Mouse (Mus musculus): ENCODE results near the gene Tpst2. TPM values are rescaled to one million over a fixed set of nuclear protein-coding genes. Genes with fewer than 3 reads are reported as not detected.
"Not testable (repeated sequence)": the region's sequence is repeated elsewhere in the genome, so short reads cannot be mapped to it uniquely, and the experiment has no call there.

The Tpst2 gene
- total RNA-seq, 2 experiments from 2014 or later = 47.1 to 50.0 TPM

DNA sequence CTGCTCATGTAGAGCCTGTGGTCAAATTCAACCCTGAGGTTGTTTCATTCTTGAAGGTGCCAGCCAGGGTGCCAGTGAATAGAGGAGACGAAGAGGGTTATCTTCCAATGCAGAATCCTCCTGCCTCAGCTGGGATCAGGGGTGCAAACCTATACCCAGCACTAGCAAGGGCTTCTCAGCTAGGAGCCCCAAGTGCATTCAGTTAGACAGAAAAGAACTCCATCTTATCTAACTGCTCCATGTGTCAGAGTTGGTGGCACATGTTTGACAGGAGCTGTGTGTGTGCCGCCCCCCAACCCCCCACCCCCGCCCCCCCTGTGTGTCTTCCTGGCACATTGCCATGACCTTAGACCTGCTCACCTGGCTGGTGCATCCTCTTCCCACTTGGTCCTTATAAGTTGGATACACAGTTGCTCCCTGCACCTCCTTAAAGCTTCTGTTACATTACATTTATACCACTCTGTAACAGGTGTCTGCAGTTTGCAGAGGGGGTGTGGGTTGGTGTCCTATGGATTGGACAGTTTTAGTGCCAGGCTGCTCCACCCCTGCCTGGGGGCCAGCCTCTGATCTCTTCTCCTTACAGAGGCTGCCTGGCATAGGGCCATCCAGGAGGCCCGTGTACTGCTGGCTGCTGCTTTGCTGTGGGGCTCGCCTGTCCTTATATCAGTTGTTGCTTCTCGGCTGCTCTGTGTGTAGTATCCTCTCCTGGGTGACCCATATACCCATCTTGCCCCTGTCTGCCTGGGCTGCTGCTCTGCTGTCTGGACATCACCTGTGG is 20.1 kb downstream of the Tpst2 start:
- no peak for DNase-seq

DNA sequence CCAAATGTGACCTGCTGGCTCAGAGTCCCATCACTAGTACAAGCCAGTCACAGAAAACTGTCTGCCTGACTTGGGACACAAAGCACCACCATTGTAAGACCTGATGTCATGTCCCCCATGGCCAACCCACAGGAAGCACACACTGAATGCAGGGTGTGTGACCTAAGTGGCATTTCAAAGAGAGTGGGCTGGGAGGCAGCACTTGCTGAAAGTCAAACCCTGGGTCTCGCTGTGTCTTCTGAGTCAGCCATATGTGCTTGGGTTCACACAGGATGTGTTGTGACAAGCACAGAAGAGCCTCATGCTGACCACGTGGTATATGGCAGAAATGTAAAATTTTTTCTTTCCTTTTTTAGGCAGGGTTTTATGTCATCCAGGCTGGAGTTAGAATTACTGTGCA is 20.8 kb downstream of the Tpst2 start:
- no peak for DNase-seq

- DNase-seq = peak in 1 of 2 experiments; percentile 87
These were observed 21.9 kb downstream of the Tpst2 start for GRCm38 (mm10) chr5:112298226-112298988.

GRCm38 (mm10) chr5:112299399-112299798 is 22.9 kb downstream of the Tpst2 start:
- DNase-seq = no peak

- no peak for DNase-seq
These were observed 23.6 kb downstream of the Tpst2 start for GRCm38 (mm10) chr5:112300112-112300511.

DNA sequence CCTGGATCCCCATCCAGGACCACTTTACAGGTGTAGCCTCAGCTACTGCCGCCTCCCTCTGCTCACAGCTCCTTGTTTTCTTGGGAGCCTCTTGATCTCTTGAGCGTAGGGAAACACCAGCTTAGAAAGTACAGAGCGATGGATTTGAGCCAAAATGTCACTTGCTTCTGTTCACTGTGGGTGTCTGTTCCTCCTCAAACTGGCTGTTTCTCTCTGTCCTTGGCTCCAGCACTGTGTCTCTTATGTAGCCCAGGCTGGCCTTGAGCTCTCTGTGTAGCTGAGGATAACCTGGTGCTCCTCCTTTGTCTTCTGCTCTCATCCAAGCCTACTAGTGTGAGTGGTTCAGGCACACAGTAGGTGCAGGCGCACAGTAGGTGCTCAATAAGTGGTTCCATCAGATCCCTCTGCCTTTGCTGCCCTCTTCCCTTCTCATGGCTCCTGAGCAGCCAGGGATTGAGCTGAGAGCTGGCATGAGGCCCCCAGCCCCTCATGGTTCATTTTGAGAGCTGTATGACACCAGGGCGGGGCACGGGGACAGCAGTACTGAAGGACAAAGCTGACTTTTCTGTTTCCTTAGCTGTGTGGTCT is 24.3 kb downstream of the Tpst2 start:
- no peak for DNase-seq

DNA sequence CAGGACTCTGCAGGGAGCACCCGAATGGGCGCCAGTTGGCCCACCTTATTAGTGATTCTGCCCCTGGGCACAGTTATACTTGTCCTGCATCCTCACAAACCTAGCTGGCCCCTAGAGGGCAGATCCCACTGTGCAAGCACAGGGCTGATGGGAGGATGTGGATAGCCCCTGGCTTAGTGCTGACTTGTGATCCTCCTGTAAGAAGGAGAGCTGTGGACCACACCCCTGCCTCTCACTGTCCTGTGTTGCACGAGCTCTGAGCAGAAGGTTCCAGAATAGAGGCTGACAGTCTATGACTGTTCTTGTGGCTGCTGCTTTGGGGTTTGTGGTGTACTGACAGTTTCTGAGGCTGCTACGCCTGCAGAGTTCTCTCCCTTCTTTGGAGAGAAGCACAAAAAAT is 25.2 kb downstream of the Tpst2 start:
- DNase-seq = no peak

DNA sequence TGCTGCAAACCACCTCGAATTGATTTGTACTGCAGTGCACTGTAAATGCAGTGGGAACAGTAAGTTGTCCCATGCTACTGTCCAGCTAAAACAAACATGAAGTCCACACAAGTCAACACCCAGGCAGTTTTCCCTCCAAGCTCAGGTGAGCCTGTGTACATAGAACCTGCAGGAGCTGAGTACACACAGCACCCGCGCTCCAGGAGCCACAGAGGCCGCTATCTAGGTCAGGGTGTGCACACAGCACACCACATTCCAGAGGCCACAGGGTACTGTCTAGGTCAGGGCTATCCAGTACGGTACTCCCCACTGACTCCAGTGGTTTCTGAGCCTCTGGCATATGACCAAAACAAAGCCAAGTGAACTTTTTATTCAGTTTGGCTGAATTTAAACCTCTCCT is 25.8 kb downstream of the Tpst2 start:
- DNase-seq = no peak

DNA sequence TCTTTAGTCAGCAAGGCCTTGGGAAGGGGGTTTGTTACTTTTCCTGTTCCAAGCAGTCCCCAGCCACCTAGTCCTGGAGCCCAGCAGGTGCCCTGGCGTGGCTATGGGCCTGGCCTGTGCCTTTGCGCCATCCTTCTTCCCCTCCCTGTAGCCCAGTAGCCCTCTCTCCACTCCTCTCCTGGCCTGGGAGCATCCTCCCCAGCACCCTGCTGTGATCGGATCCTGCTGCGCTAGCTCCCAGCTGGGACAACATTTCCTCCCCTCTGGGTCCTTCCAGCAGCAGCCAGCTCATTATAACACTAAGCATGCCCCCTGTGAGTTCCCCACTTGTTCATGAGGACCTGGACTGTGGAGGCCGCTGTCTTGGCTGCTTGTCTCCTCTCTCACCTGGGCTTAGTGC is 29.4 kb downstream of the Tpst2 start:
- no peak for DNase-seq

- DNase-seq = no peak
These were observed 36.9 kb downstream of the Tpst2 start for GRCm38 (mm10) chr5:112313222-112313885.

DNA sequence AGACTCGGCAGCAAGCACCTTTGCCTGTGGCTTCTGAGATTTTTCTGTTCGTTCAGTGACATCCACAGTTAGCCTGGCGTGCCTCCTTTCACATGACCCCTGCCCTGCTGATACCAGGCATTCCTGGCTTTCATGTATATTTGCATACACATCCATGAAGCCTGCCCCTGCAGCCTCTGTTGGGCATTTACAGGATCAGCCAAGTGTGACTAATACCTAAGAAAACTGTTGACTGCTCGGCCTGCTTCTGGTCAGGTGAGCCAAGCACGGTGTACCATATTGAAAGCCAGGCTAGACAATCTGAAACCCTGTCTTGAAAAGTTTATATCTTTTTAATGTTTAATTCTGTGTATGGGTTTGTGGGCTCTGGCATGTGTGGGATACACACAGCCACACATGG is 40.0 kb downstream of the Tpst2 start:
- no peak for DNase-seq

- peak; percentile 31 to 76 for DNase-seq
These were observed 40.8 kb downstream of the Tpst2 start for GRCm38 (mm10) chr5:112317328-112317727.

- DNase-seq = not testable (repeated sequence)
These were observed 42.9 kb downstream of the Tpst2 start for GRCm38 (mm10) chr5:112319343-112319742.

DNA sequence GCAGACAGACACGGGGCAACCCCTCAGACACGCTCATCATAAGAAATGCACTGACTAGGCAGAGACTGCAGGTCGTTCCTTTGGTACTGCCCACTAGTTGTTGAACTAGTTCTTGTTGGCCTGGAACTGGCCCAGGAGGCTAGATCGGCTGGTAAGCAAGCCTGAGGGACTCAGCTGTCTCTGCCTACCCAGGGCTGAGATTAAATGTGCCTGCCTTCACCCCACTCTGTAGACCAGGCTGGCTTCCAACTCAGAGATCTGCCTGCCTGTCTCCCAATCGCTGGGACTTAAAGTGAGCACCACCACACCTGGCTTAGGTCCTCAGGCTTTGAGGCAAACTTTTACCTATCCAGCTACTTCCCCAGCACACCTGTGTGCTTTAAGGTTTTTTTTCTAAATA is 43.9 kb downstream of the Tpst2 start:
- DNase-seq = no peak

GRCm38 (mm10) chr5:112320936-112321335 is 44.4 kb downstream of the Tpst2 start:
- peak; percentile 25 to 45 for DNase-seq

GRCm38 (mm10) chr5:112321376-112321775 is 44.9 kb downstream of the Tpst2 start:
- DNase-seq = no peak

GRCm38 (mm10) chr5:112323246-112323645 is 46.8 kb downstream of the Tpst2 start:
- no peak for DNase-seq

- DNase-seq = peak; percentile 53 to 61
These were observed 48.4 kb downstream of the Tpst2 start for GRCm38 (mm10) chr5:112324637-112325545.

DNA sequence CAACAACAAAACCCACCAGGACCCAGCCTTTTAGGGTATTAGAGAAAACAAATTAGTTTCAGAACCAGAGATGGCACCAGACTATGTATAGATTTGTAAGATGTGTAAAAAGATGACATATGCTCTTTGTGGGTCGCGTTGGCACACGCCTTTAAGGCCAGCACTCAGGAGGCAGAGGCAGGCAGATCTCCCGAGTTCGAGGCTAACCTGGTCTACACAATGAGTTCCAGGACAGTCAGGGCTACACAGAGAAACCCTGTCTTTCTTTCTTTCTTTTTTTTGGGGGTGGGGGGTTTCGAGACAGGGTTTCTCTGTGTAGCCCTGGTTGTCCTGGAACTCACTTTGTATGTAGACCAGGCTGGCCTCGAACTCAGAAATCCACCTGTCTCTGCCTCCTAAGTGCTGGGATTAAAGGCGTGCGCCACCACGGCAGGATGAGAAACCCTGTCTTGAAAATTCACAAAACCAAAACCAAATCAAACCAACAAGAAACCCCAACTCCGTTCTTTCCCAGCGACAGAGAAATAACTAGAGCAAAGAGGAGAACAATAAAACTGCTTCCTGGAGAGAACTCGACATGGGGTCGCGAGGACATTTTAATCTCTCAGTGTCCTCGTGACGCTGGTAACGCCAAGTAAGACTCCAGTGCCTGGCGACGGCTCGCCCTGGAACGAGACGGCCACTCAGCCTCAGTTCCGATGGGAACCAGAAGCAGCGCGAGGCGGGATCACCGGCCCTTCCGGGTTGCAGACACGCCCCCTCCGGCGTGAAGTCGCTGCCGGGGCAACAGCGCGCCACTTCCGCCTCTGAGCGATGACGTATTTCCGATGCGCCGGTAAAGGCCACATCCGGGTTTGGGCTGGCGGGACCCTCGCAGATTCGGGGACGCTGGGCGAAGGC is 49.3 kb downstream of the Tpst2 start, which contains the start of gene Tfip11:
Tfip11 (plus strand) TSS at position 813 of the 900 bp plus-strand sequence.
- peak; percentile 96 to 98 for DNase-seq

DNA sequence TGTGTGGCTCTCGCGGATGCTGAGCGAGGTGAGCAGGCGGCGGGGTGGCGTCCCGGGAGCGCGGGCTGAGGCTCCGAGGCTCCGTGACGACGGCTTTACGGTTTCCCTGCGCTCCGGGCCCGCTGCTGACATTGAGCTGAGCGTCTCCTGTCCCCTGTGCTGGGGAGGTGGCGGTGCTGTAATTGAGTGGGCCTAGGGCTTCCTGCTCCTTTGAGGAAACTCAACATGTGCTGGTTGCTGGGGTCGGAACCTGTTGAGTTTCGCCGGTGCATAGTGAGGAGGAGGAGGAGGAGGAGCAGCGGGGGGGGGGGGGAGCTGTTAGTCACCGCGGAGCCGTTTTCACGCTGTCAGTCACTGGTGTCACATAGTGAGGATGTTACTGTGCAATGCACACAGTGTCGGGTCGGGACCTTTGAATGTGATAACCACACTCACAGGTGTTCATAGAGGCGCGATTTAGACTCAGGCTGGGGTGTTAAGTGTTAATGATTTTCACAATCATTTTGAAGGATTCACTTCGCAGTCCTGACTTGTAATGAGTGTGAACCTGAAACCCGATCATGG is 50.0 kb downstream of the Tpst2 start:
- DNase-seq = no peak

Measured in heart, adult 18-20 months (tissue).